Mouse (Mus musculus): ENCODE measurements around the gene Ntng2. TPM values are rescaled to one million over a fixed set of nuclear protein-coding genes. Genes with fewer than 3 reads are reported as not detected.

The Ntng2 gene
- polyA plus RNA-seq, 1 experiment from 2014 or later = 0.83 TPM

DNA sequence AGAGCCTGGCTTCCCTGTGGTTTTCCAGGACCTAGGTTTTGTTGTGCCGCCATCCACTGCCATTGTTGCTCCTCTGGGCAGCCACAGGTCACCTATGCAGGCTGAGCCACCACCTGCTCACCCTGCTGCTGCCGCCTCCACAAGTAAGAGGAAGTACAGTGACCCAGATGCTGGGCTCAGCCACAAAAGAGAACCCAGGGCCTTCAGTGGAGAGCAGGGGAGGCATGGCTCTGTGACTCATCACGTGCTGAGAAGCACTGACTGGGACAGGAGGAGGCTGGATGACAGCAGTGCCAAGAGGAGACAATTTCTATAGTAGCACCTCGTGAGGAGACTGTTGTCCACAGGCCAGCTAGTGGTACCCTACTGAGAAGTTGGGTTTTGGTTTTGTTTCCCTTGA lies 73.0 kb downstream of the Ntng2 start:
- no peaks in the 10 kb centered on the region for H3K4me1 ChIP-seq (ENCODE audit: control insufficient read depth, insufficient read depth, low read length)
- WGBS = 94% methylated on average over 4 of the region's 4 CpGs
- no peaks in the 10 kb centered on the region for H3K27me3 ChIP-seq (ENCODE audit: control insufficient read depth, insufficient read depth, low read length)
- no peak overlapping the region for H3K27ac ChIP-seq (replicated peaks; ENCODE audit: low read depth, low read length)
- H3K4me2 ChIP-seq (ENCODE audit: low read depth, low read length) = no peak overlapping the region
- no peak for ATAC-seq (replicated peaks; ENCODE audit: insufficient number of reproducible peaks, low FRiP score, low TSS enrichment, low read depth)
- no peaks in the 10 kb centered on the region for H3K9me3 ChIP-seq (replicated peaks; ENCODE audit: control insufficient read depth, low read length)
- DNase-seq (ENCODE audit: low spot score) = no peak
- H3K9ac ChIP-seq (replicated peaks; ENCODE audit: low read length) = no peak overlapping the region
- H3K4me3 ChIP-seq (ENCODE audit: low read depth, low read length) = no peak overlapping the region
- peaks cover 6% of the 10 kb centered on the region for H3K36me3 ChIP-seq (replicated peaks; ENCODE audit: control insufficient read depth, insufficient read depth, low read depth, low read length)

DNA sequence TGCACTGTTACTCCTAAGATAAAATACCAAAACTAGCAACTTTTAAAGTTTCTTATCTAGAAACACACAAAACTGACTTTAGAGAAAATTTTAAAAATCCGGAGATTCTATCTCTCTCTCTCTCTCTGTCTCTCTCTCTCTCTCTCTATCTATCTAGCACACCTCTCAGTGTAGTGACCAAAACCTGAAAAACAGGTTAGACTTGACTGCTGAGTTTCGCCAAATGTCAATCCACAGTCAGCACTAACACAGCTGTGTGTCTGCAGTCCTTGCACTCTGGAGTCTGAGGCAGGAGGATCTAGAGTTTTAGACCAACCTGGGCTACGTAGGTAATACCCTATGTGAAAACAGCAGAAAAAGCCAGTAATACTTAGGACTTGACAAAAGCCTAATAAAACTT lies 77.9 kb downstream of the Ntng2 start:
- H3K36me3 ChIP-seq (replicated peaks; ENCODE audit: control insufficient read depth, insufficient read depth, low read depth, low read length) = peaks cover 9% of the 10 kb centered on the region
- 82% methylated on average over 3 of the region's 3 CpGs for WGBS

DNA sequence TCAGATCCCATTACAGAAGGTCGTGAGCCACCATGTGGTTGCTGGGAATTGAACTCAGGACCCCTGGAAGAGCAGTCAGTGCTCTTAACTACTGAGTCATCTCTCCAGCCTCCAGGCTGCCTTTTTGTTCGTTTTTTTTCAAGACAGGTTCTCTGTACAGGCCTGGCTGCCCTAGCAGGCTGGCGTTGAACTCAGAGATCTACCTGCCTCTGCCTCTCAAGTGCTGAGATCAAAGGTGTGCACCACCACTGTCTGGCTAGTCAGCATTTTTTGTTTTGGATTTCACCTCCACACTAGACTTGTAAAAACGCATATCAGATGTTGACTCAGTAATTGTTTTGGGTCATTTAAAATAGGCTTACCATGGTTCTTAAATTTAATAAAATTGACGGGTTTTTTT lies 84.7 kb downstream of the Ntng2 start:
- Histone ChIP-seq H3K27ac (replicated peaks; ENCODE audit: low read depth, low read length) (no peak overlapping the region), H3K4me2 (ENCODE audit: low read depth, low read length) (no peak overlapping the region), H3K9ac (replicated peaks; ENCODE audit: low read length) (no peak overlapping the region), H3K4me3 (ENCODE audit: low read depth, low read length) (no peak overlapping the region), H3K9me3 (replicated peaks; ENCODE audit: control insufficient read depth, low read length) (no peaks in the 10 kb centered on the region), H3K36me3 (replicated peaks; ENCODE audit: control insufficient read depth, insufficient read depth, low read depth, low read length) (no peaks in the 10 kb centered on the region; the same call in none of the 2 replicates), H3K4me1 (ENCODE audit: control insufficient read depth, insufficient read depth, low read length) (no peaks in the 10 kb centered on the region), H3K27me3 (ENCODE audit: control insufficient read depth, insufficient read depth, low read length) (no peaks in the 10 kb centered on the region)
- WGBS = 89% methylated on average over 5 of the region's 5 CpGs
- DNase-seq (ENCODE audit: low spot score) (no peak), ATAC-seq (replicated peaks; ENCODE audit: insufficient number of reproducible peaks, low FRiP score, low TSS enrichment, low read depth) (no peak)

More for the DNA sequence above, 77.9 kb downstream of the Ntng2 start:
- Histone ChIP-seq H3K27ac (replicated peaks; ENCODE audit: low read depth, low read length) (no peak overlapping the region), H3K27me3 (ENCODE audit: control insufficient read depth, insufficient read depth, low read length) (no peaks in the 10 kb centered on the region), H3K9me3 (replicated peaks; ENCODE audit: control insufficient read depth, low read length) (no peaks in the 10 kb centered on the region), H3K4me1 (ENCODE audit: control insufficient read depth, insufficient read depth, low read length) (no peaks in the 10 kb centered on the region), H3K4me2 (ENCODE audit: low read depth, low read length) (no peak overlapping the region), H3K4me3 (ENCODE audit: low read depth, low read length) (no peak overlapping the region), H3K9ac (replicated peaks; ENCODE audit: low read length) (no peak overlapping the region)
- ATAC-seq (replicated peaks; ENCODE audit: insufficient number of reproducible peaks, low FRiP score, low TSS enrichment, low read depth) = no peak
- DNase-seq (ENCODE audit: low spot score) = peak; percentile 41

DNA sequence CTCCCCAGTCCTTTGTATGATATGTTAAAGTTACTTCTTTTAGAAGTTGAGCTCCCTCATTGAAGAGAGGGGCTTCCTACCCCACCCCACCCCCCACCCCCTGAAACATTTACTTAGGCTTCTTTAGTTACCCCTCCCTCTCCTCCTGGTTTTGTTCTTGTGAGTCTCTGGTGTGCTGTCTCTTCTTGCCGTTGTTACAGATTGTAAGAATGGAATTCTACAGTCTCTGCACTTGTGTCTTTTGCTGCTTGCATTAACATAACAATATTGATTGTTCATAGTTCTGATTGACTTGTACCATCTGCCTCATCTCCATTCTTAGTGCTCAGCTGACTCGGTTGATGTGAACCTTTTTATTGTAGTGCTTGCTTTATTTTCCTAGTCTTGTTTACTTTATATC lies 100.9 kb downstream of the Ntng2 start:
- Histone ChIP-seq H3K36me3 (replicated peaks; ENCODE audit: control insufficient read depth, insufficient read depth, low read depth, low read length) (peaks cover 5% of the 10 kb centered on the region), H3K4me3 (ENCODE audit: low read depth, low read length) (no peak overlapping the region), H3K4me1 (ENCODE audit: control insufficient read depth, insufficient read depth, low read length) (no peaks in the 10 kb centered on the region), H3K9ac (replicated peaks; ENCODE audit: low read length) (no peak overlapping the region), H3K27me3 (ENCODE audit: control insufficient read depth, insufficient read depth, low read length) (no peaks in the 10 kb centered on the region), H3K9me3 (replicated peaks; ENCODE audit: control insufficient read depth, low read length) (no peaks in the 10 kb centered on the region), H3K27ac (replicated peaks; ENCODE audit: low read depth, low read length) (no peak overlapping the region), H3K4me2 (ENCODE audit: low read depth, low read length) (no peak overlapping the region)
- no peak for DNase-seq (ENCODE audit: low spot score)
- WGBS = 75% methylated on average over 2 of the region's 2 CpGs
- no peak for ATAC-seq (replicated peaks; ENCODE audit: insufficient number of reproducible peaks, low FRiP score, low TSS enrichment, low read depth)

Other genes starting within 250 kb of the Ntng2 start
- 0.38 and 0.50 TPM in 2 replicates for gene Cfap77, start 197.9 kb downstream of the Ntng2 start, polyA plus RNA-seq (2014; fragmentation: Nextera tagmentation; extraction: Ambion mirVana)
- gene Ttf1, start 192.7 kb downstream of the Ntng2 start, polyA plus RNA-seq (2014; fragmentation: Nextera tagmentation; extraction: Ambion mirVana) = 10.7 and 10.8 TPM in 2 replicates
- 10.4 and 11.0 TPM in 2 replicates for gene Setx, start 128.8 kb downstream of the Ntng2 start, polyA plus RNA-seq (2014; fragmentation: Nextera tagmentation; extraction: Ambion mirVana)
- gene Med27, start 93.8 kb upstream of the Ntng2 start, polyA plus RNA-seq (2014; fragmentation: Nextera tagmentation; extraction: Ambion mirVana) = 54.5 and 58.3 TPM in 2 replicates

All from embryonic facial prominence, embryonic 11.5 days (tissue).